Mouse (Mus musculus) heart, adult 8-10 months (tissue): ENCODE results near the gene Tbc1d10a. TPM values are rescaled to one million over a fixed set of nuclear protein-coding genes. Genes with fewer than 3 reads are reported as not detected.
"Not testable (repeated sequence)": the region's sequence is repeated elsewhere in the genome, so short reads cannot be mapped to it uniquely, and the experiment has no call there.

Experiments
- DNase-seq: peaks from one replicate; pipeline ENCODE4 v3.0.0; 2022; ENCODE audit warnings: low spot score
- total RNA-seq, 4 experiments: library from RNA; stranded (reverse); gene quantifications; 2 replicates each; pipeline ENCODE4 v1.2.4; 2022

Tbc1d10a gene
- total RNA-seq, 4 experiments from 2014 or later: 7.6 to 9.2 (median 8.2) TPM

DNA sequence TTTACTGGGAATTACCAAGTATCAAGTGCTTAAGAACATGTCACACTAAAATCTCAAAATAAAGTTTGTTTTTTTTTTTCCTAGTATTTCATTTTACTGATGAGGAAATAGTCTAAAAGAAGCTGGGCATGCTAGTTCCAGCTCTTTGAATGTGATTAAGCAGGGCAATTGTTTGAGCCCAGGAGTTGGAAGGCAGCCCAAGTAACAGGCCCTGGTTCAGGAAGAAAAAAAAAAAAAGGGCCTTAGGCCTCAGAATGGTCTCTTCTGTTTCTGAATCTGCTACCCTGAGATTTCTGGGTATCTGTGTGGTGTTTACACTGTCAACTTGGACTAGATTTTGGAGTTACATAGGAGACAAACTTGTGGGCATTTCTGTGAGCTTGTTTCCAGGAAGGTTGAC, 3.1 kb upstream of the Tbc1d10a start:
- no peak for DNase-seq

DNA sequence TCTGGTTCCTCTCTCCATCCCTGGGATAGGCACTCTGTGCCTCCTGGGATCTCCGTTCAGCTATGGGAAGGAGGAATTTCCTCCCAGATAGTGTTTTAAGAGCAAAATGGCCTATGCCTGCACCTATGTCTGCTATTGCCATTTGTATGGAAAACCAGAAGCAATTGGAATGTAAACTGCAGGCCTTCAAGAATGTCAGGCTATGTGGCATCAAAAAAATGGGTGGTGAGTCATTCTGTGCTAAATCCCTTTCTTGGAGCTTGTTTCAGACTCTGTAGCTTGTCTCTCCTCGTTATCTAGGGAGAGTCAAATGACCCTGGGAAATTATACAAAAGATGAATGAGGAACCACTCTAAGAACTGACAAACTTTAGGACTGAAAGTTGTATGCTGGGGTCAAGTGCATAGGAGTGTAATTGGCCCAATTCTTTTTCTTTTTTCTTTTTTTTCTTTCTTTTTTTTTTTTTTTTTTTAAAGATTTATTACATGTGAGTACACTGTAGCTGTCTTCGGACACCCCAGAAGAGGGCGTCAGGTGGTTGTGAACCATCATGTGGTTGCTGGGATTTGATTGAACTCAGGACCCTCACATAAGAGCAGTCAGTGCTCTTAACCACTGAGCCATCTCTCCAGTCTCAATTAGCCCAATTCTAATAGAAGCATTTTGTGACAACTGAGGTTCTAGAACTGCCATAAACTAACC, 2.2 kb upstream of the Tbc1d10a start:
- no peak for DNase-seq

DNA sequence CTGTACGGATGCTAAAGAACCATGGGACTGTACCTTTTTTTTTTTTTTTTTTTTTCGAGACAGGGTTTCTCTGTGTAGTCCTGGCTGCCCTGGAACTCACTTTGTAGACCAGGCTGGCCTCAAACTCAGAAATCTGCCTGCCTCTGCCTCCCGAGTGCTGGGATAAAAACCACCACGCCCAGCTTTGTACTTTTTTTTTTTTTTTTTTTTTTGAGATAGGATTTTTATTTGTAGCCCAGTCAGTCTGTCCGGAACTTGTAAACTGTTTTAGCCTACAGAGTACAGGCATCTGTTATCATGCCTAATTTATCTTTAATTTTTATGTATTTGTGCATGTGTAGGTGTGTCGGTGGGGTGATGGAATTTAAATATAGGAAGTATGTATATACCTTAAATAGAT, 1.1 kb upstream of the Tbc1d10a start:
- not testable (repeated sequence) for DNase-seq

DNA sequence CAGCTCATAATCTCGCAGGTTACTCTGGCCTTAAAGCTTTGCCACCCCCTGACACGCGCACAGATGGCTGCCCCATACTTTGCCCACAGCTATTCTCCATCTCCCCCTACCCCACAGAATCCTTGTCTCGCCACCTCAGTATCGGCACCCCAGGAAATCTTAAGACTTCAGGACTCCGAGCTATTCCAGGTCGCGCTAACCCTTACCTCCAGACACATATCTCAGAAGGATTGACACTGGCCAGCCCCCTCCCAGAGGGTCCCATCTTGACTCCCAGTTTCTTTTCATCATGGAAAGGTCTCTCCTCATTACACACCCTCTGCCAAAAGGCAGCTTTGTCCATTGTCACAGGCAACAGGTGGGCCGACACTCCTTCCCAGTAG, 720 bp downstream of the Tbc1d10a start:
- DNase-seq: no peak

DNA sequence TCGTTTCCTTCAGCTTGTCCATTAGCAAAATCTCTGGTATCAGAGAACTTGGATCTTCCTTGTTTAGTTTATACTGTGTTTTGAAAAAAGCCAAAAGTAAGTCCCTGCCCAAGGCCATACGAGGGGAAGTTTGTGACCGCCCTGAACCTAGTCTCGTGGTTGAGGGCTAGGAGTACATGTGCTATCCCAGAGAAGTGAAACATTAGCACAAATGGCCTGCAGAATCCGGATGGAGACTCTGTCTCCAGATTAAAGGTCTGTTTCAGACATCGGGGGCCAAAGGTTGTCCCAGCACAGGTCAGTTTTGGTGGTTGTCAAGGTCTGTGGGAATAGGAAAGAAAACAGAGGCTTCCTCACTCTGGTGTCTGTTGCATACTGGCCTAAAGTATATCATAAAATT, 2.6 kb downstream of the Tbc1d10a start:
- no peak for DNase-seq

DNA sequence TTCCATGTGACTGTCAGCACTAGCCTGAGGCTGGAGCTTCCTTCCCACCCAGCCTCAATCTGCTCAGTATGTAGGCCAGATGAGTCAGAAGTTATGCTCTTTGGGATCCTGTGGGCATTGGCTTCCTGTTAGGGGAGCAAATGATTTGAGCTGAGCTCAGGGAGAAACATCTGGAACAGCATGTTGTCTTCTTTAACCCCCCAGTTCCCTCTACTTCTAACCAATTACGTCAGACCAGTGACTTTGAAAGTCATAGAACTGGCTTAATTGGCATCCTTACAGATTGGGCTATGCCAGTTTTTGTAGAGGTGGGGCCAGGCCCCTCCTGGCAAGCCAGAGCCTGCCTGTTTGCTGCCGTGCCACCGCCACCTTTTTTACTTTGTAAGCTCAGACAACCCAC, 4.1 kb downstream of the Tbc1d10a start:
- DNase-seq: peak; percentile 64

DNA sequence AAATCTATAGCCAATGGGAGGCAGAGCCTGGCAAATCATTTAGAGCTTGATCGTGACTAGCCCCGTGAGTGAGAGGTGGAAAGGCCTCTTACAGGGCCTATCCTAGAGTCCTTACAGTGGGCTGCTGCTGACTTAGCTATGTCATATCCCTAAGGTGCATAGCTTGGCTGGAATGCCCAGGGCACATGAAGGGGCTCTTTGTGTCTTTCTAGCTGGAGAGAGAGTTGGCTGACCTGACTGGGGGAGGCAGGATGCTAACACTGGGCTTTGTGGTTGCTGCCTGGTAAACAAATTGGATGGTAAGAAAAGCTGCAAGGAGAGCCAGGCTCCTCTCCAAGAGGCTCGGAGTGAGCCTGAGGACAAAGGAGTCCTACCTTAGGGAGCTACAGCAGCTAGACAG, 6.2 kb downstream of the Tbc1d10a start:
- DNase-seq: no peak

DNA sequence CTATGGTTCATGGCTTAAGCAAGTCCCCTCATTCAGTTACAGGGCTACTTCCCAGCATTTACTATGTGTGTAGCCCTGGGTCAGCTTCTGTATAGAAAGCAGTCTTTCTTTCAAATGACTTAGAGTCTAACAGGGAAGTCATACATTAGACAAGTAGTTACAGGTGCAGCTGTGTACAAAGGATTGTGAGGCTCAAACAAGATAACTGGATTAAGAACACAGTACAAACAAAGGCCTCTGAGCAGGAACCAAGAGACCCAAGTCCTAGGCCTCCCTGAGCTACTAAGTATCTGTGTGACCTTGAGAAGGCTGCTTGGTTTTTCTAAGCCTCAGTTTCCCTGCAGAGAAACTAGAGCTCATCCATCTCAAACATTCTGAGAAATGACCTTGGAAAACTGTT, 6.8 kb downstream of the Tbc1d10a start:
- DNase-seq: no peak

DNA sequence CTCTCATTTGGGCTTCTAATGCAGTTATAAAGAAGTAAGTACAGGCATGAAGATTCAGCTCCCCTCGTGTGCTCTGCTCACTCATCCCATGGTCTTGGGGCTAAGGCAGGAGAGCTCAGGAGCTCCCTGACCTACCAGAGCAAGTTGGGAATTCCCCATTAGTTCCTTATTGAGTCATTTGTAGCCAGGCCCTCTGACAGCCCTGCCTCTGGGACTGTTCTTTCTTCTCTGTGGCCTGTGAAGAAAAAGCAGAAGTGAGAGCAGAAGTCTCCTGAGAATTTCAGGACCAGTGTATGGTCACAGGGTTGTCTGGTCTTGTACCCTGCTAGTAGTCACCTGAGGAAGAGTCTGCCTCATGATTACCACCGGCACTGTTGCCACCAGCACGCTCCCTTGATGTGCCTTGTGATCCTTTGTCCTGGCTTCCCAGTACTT, 9.0 kb downstream of the Tbc1d10a start:
- no peak for DNase-seq

DNA sequence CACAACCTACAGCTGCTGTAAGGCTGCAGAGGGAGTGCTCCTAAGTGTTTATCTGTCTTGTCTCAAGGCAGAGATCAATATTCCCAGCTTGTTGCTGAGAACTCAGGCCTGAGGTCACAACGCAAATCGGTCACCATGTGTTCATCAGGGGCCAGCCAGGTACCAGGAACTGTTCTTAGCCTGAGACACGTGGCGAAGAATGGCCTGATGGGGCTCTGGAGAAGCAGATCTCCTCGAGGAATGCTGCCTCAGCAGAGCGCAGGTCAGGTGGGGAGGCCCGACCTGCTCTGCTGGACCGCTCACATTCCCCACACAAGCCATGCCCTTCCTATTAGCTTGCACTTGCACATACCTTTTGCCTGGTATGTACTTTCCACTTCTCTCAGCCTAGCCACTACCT, 10.0 kb downstream of the Tbc1d10a start:
- DNase-seq: no peak

DNA sequence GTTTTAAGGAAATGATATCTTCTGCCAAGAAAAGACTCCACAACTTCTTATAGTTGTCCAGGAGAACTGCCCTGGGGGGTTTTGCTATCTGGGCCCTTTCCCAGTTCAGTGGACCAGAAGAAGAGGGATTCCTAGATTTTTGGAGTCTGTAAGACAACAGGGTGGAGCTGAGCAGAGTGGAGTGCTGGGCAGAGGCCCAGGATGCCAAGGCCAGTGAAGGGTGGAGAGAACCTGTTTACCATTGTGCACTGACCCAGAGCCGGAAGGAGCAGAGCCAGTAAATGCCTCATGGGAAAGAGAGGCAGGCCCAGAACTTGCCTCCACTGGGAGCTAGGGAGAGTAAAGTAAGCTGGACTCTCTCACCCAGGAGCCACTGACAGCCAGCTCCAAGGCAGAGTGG, 11.1 kb downstream of the Tbc1d10a start:
- DNase-seq: no peak

DNA sequence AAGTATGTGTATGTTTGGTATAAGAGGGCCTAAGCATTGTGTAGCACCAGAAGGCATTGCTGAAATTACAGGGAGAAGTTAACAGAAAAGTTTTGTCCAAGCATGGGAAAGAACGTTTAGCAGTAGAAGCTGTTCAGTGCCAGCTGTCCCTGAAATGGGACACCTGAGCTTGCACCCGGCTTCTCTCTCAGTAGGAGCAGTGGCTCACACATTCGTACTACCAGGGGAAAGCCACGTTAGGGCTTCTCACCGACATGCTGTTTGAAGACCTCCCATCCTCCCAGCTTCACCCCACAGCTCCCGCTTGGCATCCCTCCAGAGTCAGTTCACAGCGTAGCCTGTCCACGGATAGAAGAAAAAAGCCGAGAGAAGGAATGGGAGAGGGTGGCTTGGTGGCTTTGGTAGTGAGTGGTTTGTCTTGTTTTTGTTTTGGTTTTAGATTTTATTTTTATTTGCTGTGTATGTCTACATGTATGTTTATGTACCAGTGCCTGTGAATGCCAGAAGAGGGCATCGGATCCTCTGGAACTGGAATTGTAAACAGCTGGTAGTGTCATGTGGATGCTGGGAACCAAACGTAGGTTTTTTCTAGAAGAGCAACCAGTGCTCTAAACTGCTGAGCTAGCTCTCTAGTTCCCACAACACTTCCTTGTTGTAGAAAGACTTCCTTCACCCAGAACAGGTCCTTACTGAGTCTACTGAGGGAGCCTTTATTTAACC, 15.6 kb downstream of the Tbc1d10a start:
- no peak for DNase-seq

DNA sequence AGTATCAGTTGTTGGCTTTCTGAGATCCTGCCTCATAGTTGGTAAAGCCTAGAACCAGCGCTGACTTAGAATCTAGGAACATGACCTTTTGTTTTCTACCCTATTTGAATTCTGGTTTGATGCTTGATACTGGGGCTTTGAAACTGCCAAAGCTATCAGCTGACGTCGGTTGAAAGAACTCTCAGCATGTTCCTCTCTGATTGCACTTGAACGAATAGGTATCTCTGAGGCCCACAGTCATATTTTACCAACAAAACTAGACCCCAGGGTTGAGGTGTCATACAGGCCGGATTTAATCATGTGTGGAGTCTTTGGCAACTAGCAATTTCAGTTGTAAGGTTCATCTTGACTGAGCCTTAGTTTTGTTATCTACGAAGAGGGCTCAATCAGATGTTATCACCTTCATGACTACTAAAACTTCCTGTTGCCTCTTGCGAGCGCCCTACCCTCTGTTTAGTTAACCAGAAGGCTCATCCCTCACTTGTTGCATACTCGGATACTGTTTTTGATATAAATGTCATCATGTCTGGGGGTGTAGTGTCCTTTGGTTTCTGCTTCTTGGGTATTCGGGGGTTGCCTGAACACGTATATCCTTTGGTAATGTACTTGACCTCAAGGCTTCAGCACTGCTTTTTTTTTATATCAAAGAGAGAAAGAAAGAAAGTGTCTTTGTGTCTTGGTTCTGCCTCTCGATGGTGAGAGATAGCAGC, 16.6 kb downstream of the Tbc1d10a start:
- no peak for DNase-seq

DNA sequence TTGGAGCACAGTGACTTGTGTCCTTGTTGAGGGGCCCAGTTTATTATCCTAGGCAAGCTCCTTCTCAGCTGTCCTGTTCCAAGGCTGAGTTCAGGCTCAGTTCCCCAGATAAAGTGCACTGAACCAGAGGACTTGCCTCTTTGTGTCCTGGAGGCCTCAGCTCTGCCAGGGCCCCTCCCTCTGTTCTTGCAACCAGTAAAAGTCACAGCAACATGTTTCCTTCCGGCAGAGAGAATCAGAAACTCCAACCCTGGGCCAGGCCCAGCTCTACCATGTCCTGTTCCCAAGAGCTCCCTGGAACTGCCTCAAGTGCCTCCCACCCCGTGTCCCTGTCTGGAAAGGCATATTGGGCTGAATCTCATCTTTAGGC, 17.1 kb downstream of the Tbc1d10a start:
- peak; percentile 93 for DNase-seq

DNA sequence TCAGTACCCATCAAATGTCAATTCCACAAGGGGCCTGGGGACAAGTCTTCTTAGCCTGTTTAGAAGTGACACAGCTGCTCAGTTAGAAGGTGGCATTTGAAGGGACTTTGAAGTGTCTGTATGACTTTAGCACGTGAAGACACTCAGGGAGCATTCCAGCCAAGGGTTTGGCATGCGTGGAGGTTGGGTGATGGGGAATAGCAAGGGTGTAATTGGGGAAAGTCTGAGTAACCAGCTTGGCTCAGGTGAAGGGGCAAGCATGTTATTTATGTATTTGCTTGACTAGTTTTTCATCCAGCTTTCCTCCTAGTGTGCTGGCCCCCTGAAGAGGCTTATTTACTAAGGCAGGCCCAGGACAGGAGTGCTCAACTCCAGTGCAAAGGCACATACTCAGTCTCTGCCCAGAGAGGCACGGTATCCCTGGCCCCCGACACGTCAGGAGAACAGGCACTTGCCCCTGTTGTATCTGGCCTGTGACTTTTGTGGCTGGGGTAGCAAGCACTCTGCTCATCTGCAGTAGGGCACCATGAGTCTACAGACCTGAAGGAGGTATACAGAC, 18.6 kb downstream of the Tbc1d10a start:
- DNase-seq: no peak

DNA sequence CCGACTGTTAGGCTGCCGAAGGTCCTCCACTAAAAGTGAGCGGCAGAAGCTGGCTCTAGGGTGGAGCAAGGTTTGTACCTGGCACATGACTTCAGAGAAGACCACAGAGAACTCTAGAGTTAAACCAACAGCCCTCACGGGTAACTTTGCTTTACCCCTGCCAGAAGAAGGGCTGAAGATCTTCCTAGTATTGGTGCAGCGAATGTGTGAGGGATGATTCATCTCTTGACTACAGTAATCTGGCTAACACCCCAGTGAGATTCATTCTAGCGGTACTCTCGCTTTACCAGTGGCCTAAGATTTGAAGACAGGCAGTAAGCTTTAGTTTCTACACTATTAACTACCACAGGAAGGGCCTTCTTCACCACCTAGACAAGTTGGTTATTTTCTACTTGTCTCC, 19.4 kb downstream of the Tbc1d10a start:
- DNase-seq: no peak

DNA sequence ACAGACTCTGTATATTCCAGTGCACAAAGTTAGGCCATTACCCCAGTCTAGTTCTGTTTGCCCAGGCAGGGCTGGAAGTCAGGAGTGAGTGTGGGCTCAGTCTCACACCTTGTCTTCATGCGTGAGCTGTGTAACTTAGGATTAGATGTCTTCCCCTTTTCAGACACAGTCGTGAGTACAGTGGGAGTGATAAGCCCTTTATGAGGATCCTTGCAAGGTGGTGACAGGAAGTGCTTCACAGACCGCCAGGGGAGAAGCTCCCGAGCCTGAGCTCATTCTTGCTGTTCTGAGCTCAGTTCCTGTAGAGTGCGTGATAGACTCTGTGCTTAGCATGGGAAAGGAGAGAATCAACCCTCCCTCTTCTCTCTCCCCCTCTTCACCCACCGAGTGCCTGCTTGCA, 20.0 kb downstream of the Tbc1d10a start:
- no peak for DNase-seq

DNA sequence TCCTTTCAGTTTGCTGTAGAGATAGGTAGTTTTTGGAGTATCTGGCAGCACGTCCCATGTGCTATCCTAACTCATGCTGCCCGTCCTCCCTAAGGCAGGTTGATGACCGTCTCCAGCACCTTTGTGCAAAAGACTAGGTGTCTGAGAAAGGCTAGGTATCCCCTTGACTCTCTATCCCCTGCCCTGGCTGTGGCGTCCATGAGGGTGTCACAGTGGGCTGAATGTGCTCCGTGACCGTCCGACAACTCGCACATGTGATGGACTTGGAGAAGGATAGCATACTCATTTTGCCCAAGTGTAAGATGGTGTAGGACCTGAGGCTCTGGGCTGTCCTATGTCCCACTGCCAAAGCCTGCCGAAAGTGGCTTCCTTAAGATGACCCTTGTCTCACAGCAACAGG, 21.1 kb downstream of the Tbc1d10a start:
- no peak for DNase-seq

DNA sequence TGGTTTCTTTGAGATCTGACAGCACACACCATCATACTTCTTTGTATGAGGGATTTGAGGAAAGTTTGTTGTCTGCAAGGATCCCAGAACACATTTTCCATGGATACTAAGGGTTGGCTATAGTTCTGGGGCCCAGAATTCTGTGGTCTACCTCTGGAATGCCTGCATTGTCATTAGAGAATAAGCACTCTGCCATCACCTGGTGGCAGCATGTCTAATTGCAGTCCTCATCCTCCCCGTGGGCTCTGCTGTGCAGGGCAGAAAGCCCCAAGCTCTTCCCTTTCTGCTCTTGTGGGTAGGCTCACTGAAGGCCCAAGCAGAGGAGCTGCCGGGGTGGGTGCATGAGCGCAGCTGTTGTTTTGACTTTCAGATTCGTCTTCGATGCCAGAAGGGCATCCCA, 23.0 kb downstream of the Tbc1d10a start:
- no peak for DNase-seq

DNA sequence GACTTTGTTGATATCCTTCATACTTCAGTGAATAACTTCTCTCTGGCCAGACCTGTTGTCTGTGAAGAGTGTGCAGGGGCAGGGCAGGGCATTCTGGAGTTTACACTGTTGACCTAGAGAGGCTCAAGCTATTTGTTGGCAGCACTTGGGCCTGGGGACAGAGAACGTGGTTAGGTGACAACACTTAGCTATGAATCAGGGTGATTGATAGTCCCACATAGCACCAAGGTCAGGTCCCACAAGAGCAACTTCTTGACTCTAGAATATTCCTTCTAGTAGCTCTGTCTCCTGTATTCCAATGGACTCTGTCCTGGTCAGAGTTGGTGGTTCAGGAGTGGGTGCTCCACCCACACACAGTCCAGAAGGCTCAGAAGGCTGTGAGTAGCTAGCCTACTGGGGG, 24.2 kb downstream of the Tbc1d10a start:
- no peak for DNase-seq

DNA sequence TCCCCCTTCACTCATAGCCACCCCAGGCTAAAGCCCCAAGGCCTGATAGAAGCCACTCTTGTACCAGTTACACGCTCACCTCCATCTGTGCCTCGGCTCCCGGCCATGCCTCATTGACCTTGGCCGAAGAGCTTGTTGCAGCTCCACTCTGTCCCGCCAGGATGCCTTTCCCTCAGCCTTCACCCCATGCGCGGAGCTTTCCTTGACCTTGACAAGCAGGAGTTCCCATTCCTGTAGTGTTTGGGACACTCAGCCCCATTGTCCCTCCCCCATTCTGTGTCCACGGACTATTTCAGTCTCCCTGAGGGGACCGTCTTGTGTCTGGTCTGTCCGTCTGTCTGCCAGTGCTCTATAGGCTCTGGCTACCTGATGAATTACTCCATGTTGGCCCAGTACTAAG, 26.5 kb downstream of the Tbc1d10a start:
- DNase-seq: no peak

DNA sequence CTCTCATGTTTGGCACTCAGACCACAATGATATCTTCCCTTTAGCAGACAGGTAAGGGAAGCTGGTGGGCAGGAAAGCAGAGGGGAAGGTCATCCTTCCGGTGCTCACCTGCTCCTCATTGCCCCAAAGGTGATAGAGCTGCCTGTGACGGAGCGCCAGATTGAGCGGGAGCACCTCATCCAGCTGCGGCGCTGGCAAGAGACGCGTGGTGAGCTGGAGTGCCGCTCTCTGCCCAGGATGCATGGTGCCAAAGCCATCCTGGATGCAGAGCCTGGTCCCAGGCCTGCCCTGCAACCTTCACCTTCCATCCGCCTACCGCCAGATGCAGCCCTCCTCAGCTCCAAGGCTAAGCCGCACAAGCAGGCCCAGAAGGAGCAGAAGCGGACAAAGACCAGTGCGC, 28.0 kb downstream of the Tbc1d10a start:
- DNase-seq: no peak

DNA sequence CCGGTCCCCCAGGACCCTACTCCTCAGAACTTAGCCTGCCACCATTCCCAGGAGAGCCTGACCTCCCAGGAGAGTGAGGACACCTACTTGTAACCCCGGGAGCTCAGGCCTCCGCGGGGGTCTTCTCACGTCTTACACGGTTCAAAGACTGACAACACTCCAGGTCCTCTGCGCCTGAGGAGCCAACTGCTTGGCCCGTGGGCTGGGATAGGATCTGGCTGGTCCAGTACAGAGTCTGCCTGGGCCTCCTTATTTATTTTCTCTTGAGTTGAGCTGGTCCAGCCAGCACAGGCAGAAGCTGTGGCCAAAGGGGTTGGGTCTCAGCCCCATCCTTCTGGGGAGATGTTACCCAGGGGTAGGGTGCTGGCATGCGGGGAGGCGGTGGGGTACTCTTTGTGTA, 28.5 kb downstream of the Tbc1d10a start:
- no peak for DNase-seq
